In genomic region chr1:69350417-69350816, GRCm38 (mm10) we compare ENCODE assay signal across 20 mouse cellular contexts.
"Had no signal": no experiment of that assay in that cellular context is flagged by ENCODE, and none has a peak within 500 bp of the region (broad histone marks: within the 10 kb centered on the region; RNA-seq: fewer than 3 reads in every experiment).

No protein-coding gene starts in this region.

- ATAC-seq: forebrain, embryonic 13.5 days; forebrain, embryonic 14.5 days; forebrain, embryonic 15.5 days; forebrain, embryonic 16.5 days; forebrain, postnatal 0 days had no signal

- DNase-seq: cerebellum, adult 2 months; cerebellum, adult 8-10 months; cerebellum, adult 9-10 months; cerebellum, adult 9-11 months; cerebellum, postnatal 14 days; cerebellum, postnatal 25 days; cerebellum, postnatal 36 days; forebrain, postnatal 0 days; gastrocnemius, adult 2 months; gastrocnemius, postnatal 10 days; gastrocnemius, postnatal 14 days; gastrocnemius, postnatal 25 days; gastrocnemius, postnatal 36 days; heart, adult 11 months; heart, adult 18-20 months; heart, adult 2 months had no signal
